ENCODE assay signal across 24 mouse cellular contexts in the genomic region with DNA sequence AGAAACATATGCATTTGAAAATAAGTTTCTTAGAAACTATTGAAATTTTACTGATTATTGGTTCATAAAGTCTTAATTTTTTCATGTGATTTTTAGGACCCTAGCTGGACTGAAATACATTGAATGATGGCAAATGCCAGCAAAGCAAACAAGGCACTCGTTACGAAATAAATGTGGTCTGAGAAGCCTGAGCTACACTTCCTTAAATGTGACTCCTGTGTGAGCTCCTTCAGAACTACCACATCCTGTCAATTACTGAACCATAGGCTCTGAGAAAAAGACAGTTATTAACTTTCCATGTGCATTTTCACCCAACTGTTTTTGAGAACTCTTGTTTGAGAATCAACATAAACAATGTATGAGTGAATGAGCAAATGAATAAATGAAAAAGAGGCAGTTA.
A peak's percentile ranks its signal among the peaks of the same experiment; 100 is the strongest.
DNase-seq lines count a peak whose midpoint lies in the region; ATAC-seq lines count a peak whose summit lies in the region.
"Had no signal": no experiment of that assay in that cellular context is flagged by ENCODE, and none has a peak within 500 bp of the region (broad histone marks: within the 10 kb centered on the region; RNA-seq: fewer than 3 reads in every experiment).

No protein-coding gene starts in this region.

- no peaks in the 10 kb centered on the region for H3K27me3 ChIP-seq in splenic B cell, adult 2 months (ENCODE audit: control insufficient read depth, insufficient read depth, low read length, poor library complexity, severe bottlenecking)
- H3K27me3 ChIP-seq: forebrain, embryonic 13.5 days; Patski had no signal

- no peaks in the 10 kb centered on the region for H3K36me3 ChIP-seq in splenic B cell, adult 2 months (ENCODE audit: control insufficient read depth, insufficient read depth, low read length, poor library complexity, severe bottlenecking)
- H3K36me3 ChIP-seq: forebrain, embryonic 10.5 days; hindbrain, embryonic 10.5 days had no signal

- ATAC-seq in hematopoietic stem cell, adult 5-6 weeks (replicated peaks in 1 of 2; ENCODE audit: insufficient read depth in 1 of 2, low FRiP score in 2 of 2, low TSS enrichment in 1 of 2, low read depth in 1 of 2, poor library complexity in 2 of 2, severe bottlenecking in 2 of 2), result peak; percentile 97 to 99
- ATAC-seq: CD4-positive, CD25-positive, alpha-beta regulatory T cell, adult 4 months; forebrain, embryonic 13.5 days; forebrain, embryonic 16.5 days; hindbrain, postnatal 0 days; inflammation-experienced regulatory T-cells, adult 6 months; Patski had no signal

- DNase-seq in 416B (ENCODE audit: low read depth), result peak; percentile 90
- DNase-seq in c-Kit-positive CD71-negative TER-119-negative erythroid progenitor cells, embryonic 14.5 days (ENCODE audit: low read depth), result peak; percentile 17
- DNase-seq in splenic B cell, adult 2 months (ENCODE audit: low read depth, low spot score), result peak; percentile 27
- DNase-seq in lung, postnatal 4 days, result no peak
- no peak for DNase-seq in urinary bladder, postnatal 36 days (ENCODE audit: low spot score in 2 of 2)
- DNase-seq in Muller cell, postnatal 12 days (ENCODE audit: inconsistent ontology term), result no peak
- DNase-seq: adrenal gland, postnatal 10 days; adrenal gland, postnatal 36 days; cerebellum, adult 11-12 months; cerebellum, adult 8-10 months; cerebellum, postnatal 10 days; cerebellum, postnatal 36 days; gastrocnemius, postnatal 10 days; gastrocnemius, postnatal 36 days; heart, adult 11 months had no signal

Comparison
In these comparisons a context has a peak if more than half of its experiments do, and no peak if none do; other contexts are left out.
1. DNase-seq: peak in 416B (single experiment), c-Kit-positive CD71-negative TER-119-negative erythroid progenitor cells, embryonic 14.5 days (single experiment) and splenic B cell, adult 2 months (single experiment); none in lung, postnatal 4 days (0 of 2), urinary bladder, postnatal 36 days (0 of 2) and Muller cell, postnatal 12 days (single experiment).